Mouse (Mus musculus) kidney, embryonic 14.5 days (tissue): ENCODE data around the gene Atp10a. TPM values are rescaled to one million over a fixed set of nuclear protein-coding genes. Genes with fewer than 3 reads are reported as not detected.

Experiments
- ATAC-seq: fragments of 200-750 bp; cut with Nextera tagmentation; 2 replicates; pipeline ENCODE4 v1.8.0; 2017; ENCODE audit warnings: moderate number of reproducible peaks, mild to moderate bottlenecking, moderate TSS enrichment, moderate library complexity; ENCODE audit not compliant: low FRiP score, low TSS enrichment
- H3K27ac ChIP-seq: fragments of 300-500 bp; sonication (generic); 2 replicates; pipeline ENCODE4 v1.5.1; 2014; ENCODE audit warnings: low read depth, mild to moderate bottlenecking, low read length, moderate library complexity, mixed read lengths
- H3K27me3 ChIP-seq: fragments of 300-500 bp; sonication (generic); 2 replicates; pipeline ENCODE4 v1.6.1; 2014; ENCODE audit warnings: mild to moderate bottlenecking, low read length; ENCODE audit not compliant: control insufficient read depth, insufficient read depth
- H3K36me3 ChIP-seq: fragments of 300-500 bp; sonication (generic); 2 replicates; pipeline ENCODE4 v1.6.1; 2014; ENCODE audit warnings: low read length, mixed read lengths; ENCODE audit not compliant: control insufficient read depth, insufficient read depth
- H3K4me1 ChIP-seq: fragments of 300-500 bp; sonication (generic); 2 replicates; pipeline ENCODE4 v1.6.1; 2014; ENCODE audit warnings: low read length, mixed read lengths; ENCODE audit not compliant: control insufficient read depth, insufficient read depth
- H3K4me2 ChIP-seq: fragments of 300-500 bp; sonication (generic); replicated peaks from 2 replicates; pipeline ENCODE4 v1.6.1; 2014; ENCODE audit warnings: low read depth, mild to moderate bottlenecking, low read length
- H3K4me3 ChIP-seq: fragments of 300-500 bp; sonication (generic); 2 replicates; pipeline ENCODE4 v1.5.1; 2014; ENCODE audit warnings: mild to moderate bottlenecking, low read length
- H3K9ac ChIP-seq: fragments of 300-500 bp; sonication (generic); 2 replicates; pipeline ENCODE4 v1.6.1; 2014; ENCODE audit warnings: low read depth, mild to moderate bottlenecking, low read length, moderate library complexity
- H3K9me3 ChIP-seq: fragments of 300-500 bp; sonication (generic); 2 replicates; pipeline ENCODE4 v1.6.1; 2016; ENCODE audit warnings: low read length; ENCODE audit not compliant: control insufficient read depth
- WGBS: fragments of 180-500 bp; shearing (Covaris S2); extraction: QIAGEN DNeasy Blood & Tissue Kit; methylation state at CpG from one replicate; pipeline ENCODE4 v1.1.7; 2014; 5-methylcytosine and 5-hydroxymethylcytosine counted together
- polyA plus RNA-seq: library from polyadenylated mRNA; unstranded; fragments of >200 nt; fragmentation: Nextera tagmentation; extraction: Ambion mirVana; gene quantifications from 2 replicates; pipeline ENCODE4 v1.2.1, GENCODE M21; 2014

The Atp10a gene
- polyA plus RNA-seq, 1 experiment from 2014 or later: 4.6 TPM

- Histone ChIP-seq H3K27ac (no peak overlapping the region), H3K36me3 (no peaks in the 10 kb centered on the region), H3K9ac (no peak overlapping the region), H3K9me3 (no peaks in the 10 kb centered on the region), H3K4me3 (no peak overlapping the region), H3K4me2 (no peak overlapping the region), H3K27me3 (no peaks in the 10 kb centered on the region), H3K4me1 (no peaks in the 10 kb centered on the region)
- 72% methylated on average over 4 of the region's 4 CpGs for WGBS
- no peak for ATAC-seq
Measured at GRCm38 (mm10) chr7:58866865-58867614, 211.1 kb downstream of the Atp10a start.

- no peak overlapping the region for H3K4me3 ChIP-seq
- no peaks in the 10 kb centered on the region for H3K9me3 ChIP-seq
- no peaks in the 10 kb centered on the region for H3K4me1 ChIP-seq
- no peak overlapping the region for H3K27ac ChIP-seq
- WGBS: 65% methylated on average over 1 of the region's 1 CpGs
- no peak overlapping the region for H3K9ac ChIP-seq
- no peaks in the 10 kb centered on the region for H3K36me3 ChIP-seq
- ATAC-seq: no peak
- H3K27me3 ChIP-seq: no peaks in the 10 kb centered on the region
- no peak overlapping the region for H3K4me2 ChIP-seq
Measured at GRCm38 (mm10) chr7:58870661-58871060, 214.7 kb downstream of the Atp10a start.

- Histone ChIP-seq H3K9ac (no peak overlapping the region), H3K9me3 (no peaks in the 10 kb centered on the region), H3K4me1 (no peaks in the 10 kb centered on the region), H3K4me2 (no peak overlapping the region), H3K4me3 (no peak overlapping the region), H3K27ac (no peak overlapping the region), H3K27me3 (no peaks in the 10 kb centered on the region), H3K36me3 (no peaks in the 10 kb centered on the region)
- 97% methylated on average over 1 of the region's 1 CpGs for WGBS
- no peak for ATAC-seq
Measured at GRCm38 (mm10) chr7:58873676-58874075, 217.7 kb downstream of the Atp10a start.
